10 mouse cellular contexts compared by ENCODE assay signal in genomic region chr3:37648244-37648643, GRCm38 (mm10).
"Had no signal": no experiment of that assay in that cellular context is flagged by ENCODE, and none has a peak within 500 bp of the region (broad histone marks: within the 10 kb centered on the region; RNA-seq: fewer than 3 reads in every experiment).

No protein-coding gene starts in this region.

- H3K27ac ChIP-seq: limb, embryonic 15.5 days; midbrain, embryonic 13.5 days; stomach, embryonic 15.5 days had no signal

- H3K9me3 ChIP-seq: limb, embryonic 15.5 days; midbrain, embryonic 13.5 days; stomach, embryonic 15.5 days had no signal

- H3K27me3 ChIP-seq: limb, embryonic 15.5 days; stomach, embryonic 15.5 days had no signal

- DNase-seq: kidney, adult 11 months; kidney, postnatal 36 days; layer of hippocampus, adult 9-11 months; layer of hippocampus, postnatal 36 days; lung, postnatal 36 days; right cerebral cortex, postnatal 14 days; thymus, postnatal 4 days had no signal

- H3K4me2 ChIP-seq: limb, embryonic 15.5 days; midbrain, embryonic 13.5 days; stomach, embryonic 15.5 days had no signal

- H3K9ac ChIP-seq: limb, embryonic 15.5 days; midbrain, embryonic 13.5 days; stomach, embryonic 15.5 days had no signal

- H3K4me3 ChIP-seq: limb, embryonic 15.5 days; midbrain, embryonic 13.5 days; stomach, embryonic 15.5 days had no signal

- ATAC-seq: midbrain, embryonic 13.5 days had no signal
